Mouse (Mus musculus) limb, embryonic 10.5 days (tissue): ENCODE measurements around the gene Skida1. TPM values are rescaled to one million over a fixed set of nuclear protein-coding genes. Genes with fewer than 3 reads are reported as not detected.
"Not testable (repeated sequence)": the region's sequence is repeated elsewhere in the genome, so short reads cannot be mapped to it uniquely, and the experiment has no call there.

Source experiments
- DNase-seq: peaks from one replicate; pipeline ENCODE4 v3.0.0-alpha.2; 2017; ENCODE audit warnings: low spot score
- H3K27ac ChIP-seq: fragments of 300-500 bp; sonication (generic); 2 replicates; pipeline ENCODE4 v1.5.1; 2016; ENCODE audit warnings: mild to moderate bottlenecking
- H3K27me3 ChIP-seq: fragments of 300-500 bp; sonication (generic); 2 replicates; pipeline ENCODE4 v1.6.1; 2016; ENCODE audit warnings: low read depth, mild to moderate bottlenecking; ENCODE audit not compliant: poor library complexity, severe bottlenecking
- H3K36me3 ChIP-seq: fragments of 300-500 bp; sonication (generic); 2 replicates; pipeline ENCODE4 v1.6.1; 2016; ENCODE audit warnings: mild to moderate bottlenecking, moderate library complexity
- H3K4me1 ChIP-seq: fragments of 300-500 bp; sonication (generic); 2 replicates; pipeline ENCODE4 v1.6.1; 2016
- H3K4me3 ChIP-seq: fragments of 300-500 bp; sonication (generic); 2 replicates; pipeline ENCODE4 v1.5.1; 2016; ENCODE audit warnings: mild to moderate bottlenecking, moderate library complexity
- H3K9me3 ChIP-seq: fragments of 300-500 bp; sonication (generic); replicated peaks from 2 replicates; pipeline ENCODE4 v1.6.1; 2016; ENCODE audit warnings: mild to moderate bottlenecking
- WGBS: fragments of 180-500 bp; shearing (Covaris S2); methylation state at CpG from one replicate; pipeline ENCODE4 v1.1.7; 2016; 5-methylcytosine and 5-hydroxymethylcytosine counted together
- polyA plus RNA-seq: library from polyadenylated mRNA; unstranded; fragments of >200 nt; fragmentation: Nextera tagmentation; extraction: Ambion mirVana; gene quantifications from 2 replicates; pipeline ENCODE4 v1.2.1, GENCODE M21; 2016

Skida1 gene
- 7.0 and 11.5 TPM in 2 replicates for polyA plus RNA-seq

GRCm38 (mm10) chr2:18048453-18049075, at the start of gene Skida1:
TSS of gene Skida1 (minus strand) at chr2:18049051.
- Histone ChIP-seq H3K36me3 (no peaks in the 10 kb centered on the region), H3K27me3 (no peaks in the 10 kb centered on the region), H3K27ac (peak within 1 kb of the TSS; percentile 100), H3K4me3 (peak within 1 kb of the TSS; percentile 90), H3K9me3 (no peaks in the 10 kb centered on the region), H3K4me1 (peaks cover 47% of the 10 kb centered on the region)
- WGBS: under 1% methylated on average over 17 of the region's 17 CpGs
- peak; percentile 69 for DNase-seq

- H3K36me3 ChIP-seq: peaks cover 72% of the 10 kb centered on the region
- H3K4me3 ChIP-seq: no peak overlapping the region
- no peak overlapping the region for H3K27ac ChIP-seq
- no peaks in the 10 kb centered on the region for H3K27me3 ChIP-seq
- no peaks in the 10 kb centered on the region for H3K4me1 ChIP-seq
- no peak for DNase-seq
- H3K9me3 ChIP-seq: no peaks in the 10 kb centered on the region; the same call in 1 of the 2 replicates
- WGBS: 69% methylated on average over 2 of the region's 2 CpGs
Observed at GRCm38 (mm10) chr2:18095804-18096203, 47.0 kb upstream of the Skida1 start.

GRCm38 (mm10) chr2:18094319-18094718, 45.5 kb upstream of the Skida1 start:
- Histone ChIP-seq H3K27ac (no peak overlapping the region), H3K4me1 (no peaks in the 10 kb centered on the region), H3K36me3 (peaks cover 71% of the 10 kb centered on the region), H3K9me3 (no peaks in the 10 kb centered on the region), H3K27me3 (no peaks in the 10 kb centered on the region), H3K4me3 (no peak overlapping the region)
- no peak for DNase-seq

- DNase-seq: no peak
- Histone ChIP-seq H3K27me3 (no peaks in the 10 kb centered on the region), H3K27ac (no peak overlapping the region), H3K4me1 (no peaks in the 10 kb centered on the region), H3K4me3 (no peak overlapping the region), H3K36me3 (peaks cover 71% of the 10 kb centered on the region), H3K9me3 (no peaks in the 10 kb centered on the region)
- WGBS: 86% methylated on average over 1 of the region's 1 CpGs
Observed at GRCm38 (mm10) chr2:18093858-18094257, 45.0 kb upstream of the Skida1 start.

- H3K9me3 ChIP-seq, H3K27ac ChIP-seq, H3K4me1 ChIP-seq, H3K27me3 ChIP-seq, H3K4me3 ChIP-seq, DNase-seq: not testable (repeated sequence)
- H3K36me3 ChIP-seq: peaks cover 92% of the 10 kb centered on the region
- 95% methylated on average over 3 of the region's 3 CpGs for WGBS
Observed at GRCm38 (mm10) chr2:18087695-18088094, 38.8 kb upstream of the Skida1 start.

GRCm38 (mm10) chr2:18080182-18080860, 31.5 kb upstream of the Skida1 start:
- Histone ChIP-seq H3K27ac (no peak overlapping the region), H3K4me3 (no peak overlapping the region), H3K4me1 (no peaks in the 10 kb centered on the region), H3K36me3 (peaks cover 91% of the 10 kb centered on the region), H3K27me3 (no peaks in the 10 kb centered on the region), H3K9me3 (no peaks in the 10 kb centered on the region)
- DNase-seq: no peak
- WGBS: 90% methylated on average over 2 of the region's 2 CpGs

- Histone ChIP-seq H3K27ac (no peak overlapping the region), H3K27me3 (no peaks in the 10 kb centered on the region), H3K9me3 (no peaks in the 10 kb centered on the region), H3K4me1 (no peaks in the 10 kb centered on the region), H3K4me3 (no peak overlapping the region), H3K36me3 (peaks cover 72% of the 10 kb centered on the region)
- 95% methylated on average over 2 of the region's 2 CpGs for WGBS
- DNase-seq: no peak
Observed at GRCm38 (mm10) chr2:18071947-18072346, 23.1 kb upstream of the Skida1 start.

GRCm38 (mm10) chr2:18068071-18068796, 19.4 kb upstream of the Skida1 start:
- 93% methylated on average over 4 of the region's 4 CpGs for WGBS
- no peaks in the 10 kb centered on the region for H3K9me3 ChIP-seq
- no peak for DNase-seq
- H3K4me1 ChIP-seq: peaks cover 17% of the 10 kb centered on the region
- no peak overlapping the region for H3K4me3 ChIP-seq
- H3K27ac ChIP-seq: no peak overlapping the region
- no peaks in the 10 kb centered on the region for H3K27me3 ChIP-seq
- H3K36me3 ChIP-seq: peaks cover 49% of the 10 kb centered on the region

GRCm38 (mm10) chr2:18066436-18066835, 17.6 kb upstream of the Skida1 start:
- Histone ChIP-seq H3K27ac (no peak overlapping the region), H3K27me3 (no peaks in the 10 kb centered on the region), H3K9me3 (no peaks in the 10 kb centered on the region), H3K4me1 (peaks cover 20% of the 10 kb centered on the region), H3K4me3 (peak overlapping the region; percentile 75; the same call in 1 of the 2 replicates), H3K36me3 (peaks cover 31% of the 10 kb centered on the region)
- DNase-seq: no peak

- H3K4me3 ChIP-seq: peak overlapping the region; percentile 75
- H3K9me3 ChIP-seq: no peaks in the 10 kb centered on the region
- DNase-seq: no peak
- H3K27ac ChIP-seq: peak overlapping the region; percentile 99
- WGBS: 12% methylated on average over 6 of the region's 6 CpGs
- H3K4me1 ChIP-seq: peaks cover 20% of the 10 kb centered on the region
- H3K36me3 ChIP-seq: peaks cover 27% of the 10 kb centered on the region
- H3K27me3 ChIP-seq: no peaks in the 10 kb centered on the region
Observed at GRCm38 (mm10) chr2:18065708-18066030, 16.8 kb upstream of the Skida1 start.

GRCm38 (mm10) chr2:18064941-18065707, 16.3 kb upstream of the Skida1 start:
- peaks cover 24% of the 10 kb centered on the region for H3K4me1 ChIP-seq
- 1% methylated on average over 68 of the region's 85 CpGs for WGBS

GRCm38 (mm10) chr2:18064356-18064858, 15.6 kb upstream of the Skida1 start:
- peak overlapping the region; percentile 99 for H3K27ac ChIP-seq
- H3K27me3 ChIP-seq: no peaks in the 10 kb centered on the region
- under 1% methylated on average over 48 of the region's 58 CpGs for WGBS
- H3K4me1 ChIP-seq: peaks cover 26% of the 10 kb centered on the region
- peak; percentile 95 for DNase-seq
- no peaks in the 10 kb centered on the region for H3K9me3 ChIP-seq
- H3K4me3 ChIP-seq: peak overlapping the region; percentile 75
- peaks cover 26% of the 10 kb centered on the region for H3K36me3 ChIP-seq

More at GRCm38 (mm10) chr2:18064941-18065707, 16.3 kb upstream of the Skida1 start:
- Histone ChIP-seq H3K9me3 (no peaks in the 10 kb centered on the region), H3K27me3 (no peaks in the 10 kb centered on the region), H3K36me3 (peaks cover 26% of the 10 kb centered on the region), H3K4me3 (peak overlapping the region; percentile 75), H3K27ac (peak overlapping the region; percentile 99)
- DNase-seq: peak; percentile 85
